Mouse (Mus musculus) heart, embryonic 11.5 days (tissue): ENCODE results near the gene Ppfibp1. TPM values are rescaled to one million over a fixed set of nuclear protein-coding genes. Genes with fewer than 3 reads are reported as not detected.

ENCODE experiments used
- ATAC-seq: fragments of 200-750 bp; cut with Nextera tagmentation; replicated peaks from 2 replicates; pipeline ENCODE4 v1.8.0; 2017; ENCODE audit warnings: moderate library complexity; ENCODE audit not compliant: insufficient number of reproducible peaks, low FRiP score, low TSS enrichment
- H3K27ac ChIP-seq: fragments of 300-500 bp; sonication (generic); 2 replicates; pipeline ENCODE4 v1.5.1; 2014; ENCODE audit warnings: mild to moderate bottlenecking, low read depth, low read length
- H3K27me3 ChIP-seq: fragments of 300-500 bp; sonication (generic); 2 replicates; pipeline ENCODE4 v1.6.1; 2014; ENCODE audit warnings: mild to moderate bottlenecking, low read length, mixed read lengths; ENCODE audit not compliant: control insufficient read depth, insufficient read depth
- H3K36me3 ChIP-seq: fragments of 300-500 bp; sonication (generic); 2 replicates; pipeline ENCODE4 v1.6.1; 2014; ENCODE audit warnings: mild to moderate bottlenecking, low read length, moderate library complexity, mixed read lengths; ENCODE audit not compliant: control insufficient read depth, insufficient read depth
- H3K4me1 ChIP-seq: fragments of 300-500 bp; sonication (generic); 2 replicates; pipeline ENCODE4 v1.6.1; 2014; ENCODE audit warnings: low read length; ENCODE audit not compliant: control insufficient read depth, insufficient read depth
- H3K4me2 ChIP-seq: fragments of 300-500 bp; sonication (generic); 2 replicates; pipeline ENCODE4 v1.6.1; 2014; ENCODE audit warnings: mild to moderate bottlenecking, moderate library complexity
- H3K4me3 ChIP-seq: fragments of 300-500 bp; sonication (generic); 2 replicates; pipeline ENCODE4 v1.5.1; 2014; ENCODE audit warnings: low read depth, low read length
- H3K9ac ChIP-seq: fragments of 300-500 bp; sonication (generic); 2 replicates; pipeline ENCODE4 v1.6.1; 2014; ENCODE audit warnings: mild to moderate bottlenecking, low read depth, low read length, moderate library complexity
- H3K9me3 ChIP-seq: fragments of 300-500 bp; sonication (generic); replicated peaks from 2 replicates; pipeline ENCODE4 v1.6.1; 2016; ENCODE audit warnings: low read length; ENCODE audit not compliant: control insufficient read depth
- WGBS: fragments of 180-500 bp; shearing (Covaris S2); extraction: QIAGEN DNeasy Blood & Tissue Kit; methylation state at CpG from one replicate; pipeline ENCODE4 v1.1.7; 2014; ENCODE audit not compliant: insufficient replicate concordance; 5-methylcytosine and 5-hydroxymethylcytosine counted together
- polyA plus RNA-seq: library from polyadenylated mRNA; unstranded; fragments of >200 nt; fragmentation: Nextera tagmentation; extraction: Ambion mirVana; gene quantifications from 2 replicates; pipeline ENCODE4 v1.2.1, GENCODE M21; 2014

The Ppfibp1 gene
- polyA plus RNA-seq, 1 experiment from 2014 or later = 78.0 TPM

DNA sequence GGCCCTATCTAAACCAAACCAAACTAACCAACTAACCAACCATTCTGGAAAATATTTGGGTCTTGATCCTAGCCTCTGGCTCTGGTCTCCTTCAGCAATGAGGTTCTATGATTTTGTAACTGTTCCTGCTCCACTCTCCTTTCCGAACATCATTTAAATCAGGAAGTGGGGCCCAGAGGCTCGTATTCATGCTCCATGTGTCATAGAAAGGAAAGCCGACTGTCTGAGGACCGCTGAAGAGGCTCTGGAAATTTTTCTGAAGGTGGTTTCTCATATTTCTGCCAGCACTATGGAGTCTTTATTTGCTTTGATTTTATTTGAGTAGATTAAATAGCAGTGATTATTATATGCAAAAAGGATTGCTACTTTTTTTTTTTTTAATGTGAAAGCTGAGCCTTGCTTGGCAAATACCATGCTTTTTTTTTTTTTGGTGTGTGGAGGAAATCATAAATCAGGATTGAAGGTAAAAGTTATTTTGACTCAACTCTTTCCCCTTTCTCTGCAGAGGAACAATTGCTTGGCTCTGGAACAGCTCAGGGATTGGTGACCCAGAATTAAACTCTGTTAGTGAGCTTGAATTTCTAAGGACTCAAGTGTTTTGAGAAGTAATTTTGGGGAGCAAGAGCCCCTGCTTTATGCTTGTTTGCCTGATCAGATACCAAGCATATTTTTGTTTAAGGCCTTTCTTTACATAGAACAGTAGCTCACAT is 25.4 kb downstream of the Ppfibp1 start:
- Histone ChIP-seq H3K9ac (no peak overlapping the region), H3K36me3 (0 out of 2 replicates have a peak, but pooled peaks cover 2% of the 10 kb centered on the region), H3K27me3 (no peaks in the 10 kb centered on the region), H3K4me1 (peaks cover 50% of the 10 kb centered on the region), H3K4me3 (no peak overlapping the region), H3K27ac (peak overlapping the region; percentile 64), H3K9me3 (no peaks in the 10 kb centered on the region), H3K4me2 (no peak overlapping the region)
- ATAC-seq = no peak
- 47% methylated on average over 4 of the region's 4 CpGs for WGBS

DNA sequence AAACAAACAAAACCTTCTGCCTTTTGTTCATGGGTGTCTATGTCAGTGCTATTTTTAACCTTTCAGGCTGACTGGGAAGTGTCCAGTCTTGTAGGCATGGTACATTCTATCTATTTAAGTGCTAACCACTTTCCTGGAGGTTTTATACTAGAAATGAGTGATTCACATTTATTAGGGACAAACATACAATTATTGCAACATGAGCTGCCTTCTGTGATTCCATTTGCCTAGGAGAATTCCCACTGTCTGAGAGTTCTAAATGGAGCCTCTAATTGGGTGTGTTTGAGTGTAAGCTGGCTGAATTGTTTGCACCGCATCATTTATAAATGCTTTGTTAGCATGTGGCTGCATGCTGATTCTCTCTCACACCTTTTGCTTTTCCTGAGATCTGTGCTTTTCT is 27.5 kb downstream of the Ppfibp1 start:
- Histone ChIP-seq H3K27me3 (no peaks in the 10 kb centered on the region), H3K9ac (no peak overlapping the region), H3K4me2 (no peak overlapping the region), H3K27ac (no peak overlapping the region), H3K9me3 (no peaks in the 10 kb centered on the region), H3K4me1 (peaks cover 44% of the 10 kb centered on the region), H3K4me3 (no peak overlapping the region), H3K36me3 (0 out of 2 replicates have a peak, but pooled peaks cover 2% of the 10 kb centered on the region)
- 84% methylated on average over 1 of the region's 1 CpGs for WGBS
- ATAC-seq = no peak

DNA sequence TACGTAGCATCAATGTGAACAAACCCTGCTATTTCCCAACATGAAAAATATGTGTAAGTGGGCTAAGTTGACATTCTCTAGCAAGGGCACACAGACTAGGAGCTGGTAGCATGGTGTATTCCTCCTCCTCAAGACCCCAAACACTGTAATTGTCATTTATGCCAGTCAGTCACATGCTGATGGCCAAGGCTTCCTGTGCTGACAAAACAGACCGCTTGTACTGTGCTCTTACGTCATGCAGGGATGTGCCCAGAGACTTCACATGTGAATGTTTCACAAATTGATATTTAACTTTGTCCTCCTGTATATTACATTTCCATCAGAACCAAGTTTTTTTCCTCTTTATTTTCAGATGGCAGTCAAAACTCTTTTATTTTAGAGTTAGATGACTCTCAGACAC is 29.1 kb downstream of the Ppfibp1 start:
- H3K9ac ChIP-seq = no peak overlapping the region
- WGBS = 83% methylated on average over 3 of the region's 3 CpGs
- no peak overlapping the region for H3K4me3 ChIP-seq
- no peaks in the 10 kb centered on the region for H3K27me3 ChIP-seq
- no peak overlapping the region for H3K27ac ChIP-seq
- H3K4me1 ChIP-seq = peaks cover 28% of the 10 kb centered on the region
- H3K4me2 ChIP-seq = no peak overlapping the region
- H3K9me3 ChIP-seq = no peaks in the 10 kb centered on the region
- 0 out of 2 replicates have a peak, but pooled peaks cover 2% of the 10 kb centered on the region for H3K36me3 ChIP-seq
- no peak for ATAC-seq

DNA sequence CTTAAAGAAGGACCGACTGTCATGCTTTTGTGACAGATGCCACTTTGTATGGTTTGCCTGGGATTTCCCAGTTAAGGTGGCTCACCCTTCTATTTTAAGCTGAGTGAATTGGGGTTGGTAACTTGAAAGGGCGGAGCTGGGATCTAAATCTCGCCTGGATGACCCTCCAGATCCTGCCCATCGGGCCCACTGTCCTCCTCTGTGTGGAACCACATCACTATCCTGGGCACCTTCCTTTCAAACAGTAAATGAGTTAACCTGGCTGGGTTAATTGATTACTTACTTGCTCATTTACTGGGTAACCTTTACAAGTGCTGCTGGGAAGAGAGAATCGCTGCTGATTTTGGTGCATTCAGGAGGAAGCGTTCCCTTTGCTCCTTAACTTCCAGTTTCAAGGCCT is 30.1 kb downstream of the Ppfibp1 start:
- Histone ChIP-seq H3K4me1 (peaks cover 18% of the 10 kb centered on the region), H3K9me3 (no peaks in the 10 kb centered on the region), H3K4me3 (no peak overlapping the region), H3K27me3 (no peaks in the 10 kb centered on the region), H3K4me2 (no peak overlapping the region), H3K9ac (no peak overlapping the region), H3K27ac (no peak overlapping the region), H3K36me3 (0 out of 2 replicates have a peak, but pooled peaks cover 2% of the 10 kb centered on the region)
- ATAC-seq = no peak
- 81% methylated on average over 6 of the region's 6 CpGs for WGBS

DNA sequence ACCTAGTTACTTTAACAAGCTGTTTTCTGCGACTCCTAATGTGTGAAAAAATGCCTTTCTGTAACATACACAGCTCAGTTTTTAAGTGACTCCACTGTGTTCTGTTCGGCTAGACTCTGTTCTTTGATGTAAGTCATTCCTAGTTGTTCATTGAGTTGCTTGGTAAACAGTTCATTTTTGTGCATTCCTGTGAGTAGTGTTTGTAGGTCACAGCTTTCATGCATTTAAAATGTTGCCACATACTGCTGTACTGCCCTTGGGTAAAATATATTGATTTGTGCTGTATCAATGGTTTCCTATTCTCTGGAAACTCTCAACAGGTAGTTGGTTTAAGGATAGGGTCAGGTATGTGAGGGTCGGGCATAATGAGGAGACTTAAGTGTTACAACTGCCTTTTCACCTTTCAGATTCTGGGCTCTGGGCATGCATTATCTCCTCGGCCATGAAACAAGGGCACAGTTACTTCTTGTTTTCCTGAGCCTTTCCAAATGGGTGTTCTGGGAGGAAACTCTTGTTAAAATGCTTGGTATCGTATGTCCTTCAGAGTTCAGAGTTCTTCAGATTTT is 38.2 kb downstream of the Ppfibp1 start:
- ATAC-seq = no peak
- H3K27ac ChIP-seq = no peak overlapping the region

DNA sequence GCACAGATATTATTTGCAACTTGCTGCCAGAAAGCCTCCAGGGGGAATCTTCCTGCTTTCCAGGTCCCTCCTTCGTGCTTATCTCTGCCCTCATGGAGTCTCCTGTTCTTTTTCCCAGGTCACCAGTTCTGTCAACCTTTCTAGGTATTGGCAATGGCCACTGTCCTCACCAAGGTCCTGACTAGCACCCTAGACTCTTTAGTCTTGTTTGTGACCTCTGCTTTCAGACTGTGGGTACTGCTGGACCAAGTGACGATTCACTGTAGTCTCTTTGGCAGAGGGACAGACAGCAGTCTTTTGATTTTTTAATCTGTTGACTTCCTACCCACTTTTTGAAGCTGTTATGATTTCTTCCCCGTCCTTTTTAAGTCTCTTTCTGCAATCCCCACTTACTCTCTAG is 39.8 kb downstream of the Ppfibp1 start:
- WGBS = 33% methylated on average over 3 of the region's 3 CpGs
- no peak overlapping the region for H3K4me3 ChIP-seq
- no peak for ATAC-seq
- H3K27me3 ChIP-seq = no peaks in the 10 kb centered on the region
- H3K27ac ChIP-seq = peak overlapping the region; percentile 0; the same call in 1 of the 2 replicates
- no peak overlapping the region for H3K4me2 ChIP-seq
- no peaks in the 10 kb centered on the region for H3K9me3 ChIP-seq
- peaks cover 16% of the 10 kb centered on the region for H3K4me1 ChIP-seq
- H3K9ac ChIP-seq = no peak overlapping the region
- no peaks in the 10 kb centered on the region for H3K36me3 ChIP-seq

More for the DNA sequence above, 38.2 kb downstream of the Ppfibp1 start:
- no peak overlapping the region for H3K9ac ChIP-seq
- no peaks in the 10 kb centered on the region for H3K27me3 ChIP-seq
- no peak overlapping the region for H3K4me2 ChIP-seq
- no peaks in the 10 kb centered on the region for H3K36me3 ChIP-seq
- H3K9me3 ChIP-seq = no peaks in the 10 kb centered on the region
- no peak overlapping the region for H3K4me3 ChIP-seq
- H3K4me1 ChIP-seq = peaks cover 9% of the 10 kb centered on the region
- 71% methylated on average over 5 of the region's 5 CpGs for WGBS

DNA sequence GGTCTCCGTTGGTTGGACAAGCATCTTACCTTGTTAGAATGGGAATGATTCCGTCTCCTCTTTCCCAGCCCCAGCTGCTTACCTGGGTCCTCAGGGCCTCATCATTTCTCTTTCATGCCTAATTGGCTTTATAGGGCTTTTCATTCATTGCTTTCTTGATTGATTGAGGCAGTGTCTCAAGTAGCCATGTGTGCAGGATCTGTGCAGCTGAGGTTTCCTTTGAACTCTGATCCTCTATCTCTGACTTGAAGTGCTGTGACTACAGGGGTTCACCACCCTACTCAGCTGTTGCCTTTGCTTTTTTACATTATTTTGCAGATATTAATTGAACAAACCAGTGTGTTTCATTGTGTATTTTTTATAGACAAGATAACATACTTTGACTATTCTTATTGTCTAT is 40.7 kb downstream of the Ppfibp1 start:
- Histone ChIP-seq H3K4me2 (no peak overlapping the region), H3K36me3 (no peaks in the 10 kb centered on the region), H3K4me3 (no peak overlapping the region), H3K27me3 (no peaks in the 10 kb centered on the region), H3K27ac (no peak overlapping the region), H3K4me1 (peaks cover 16% of the 10 kb centered on the region), H3K9ac (no peak overlapping the region), H3K9me3 (no peaks in the 10 kb centered on the region)
- no peak for ATAC-seq
- 82% methylated on average over 2 of the region's 2 CpGs for WGBS

DNA sequence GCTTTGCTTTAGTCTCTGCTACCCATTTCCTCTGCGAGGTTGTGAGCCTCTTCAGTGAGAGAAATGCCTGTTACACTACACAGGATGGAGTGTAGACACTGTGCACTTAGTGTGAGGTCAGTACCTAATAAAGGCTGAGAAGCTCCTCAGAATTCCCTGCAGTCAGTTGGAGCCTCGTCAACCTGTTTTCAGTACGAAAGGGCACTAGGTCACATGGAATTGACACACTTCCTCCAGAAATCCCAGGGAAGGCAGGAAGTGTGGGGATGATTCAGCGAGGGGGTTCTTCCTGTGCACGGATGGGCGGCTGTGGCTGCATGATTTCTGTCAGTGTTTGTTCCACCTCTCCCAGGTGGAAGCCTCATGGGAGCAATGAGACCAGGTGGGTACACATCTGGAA is 44.8 kb downstream of the Ppfibp1 start:
- peaks cover 11% of the 10 kb centered on the region for H3K4me1 ChIP-seq
- H3K27ac ChIP-seq = peak overlapping the region; percentile 59; the same call in 1 of the 2 replicates
- H3K36me3 ChIP-seq = no peaks in the 10 kb centered on the region
- no peaks in the 10 kb centered on the region for H3K9me3 ChIP-seq
- H3K27me3 ChIP-seq = no peaks in the 10 kb centered on the region
- WGBS = 51% methylated on average over 6 of the region's 6 CpGs
- ATAC-seq = 0 out of 2 replicates have a peak, but pooled peaks have one; percentile 35
- no peak overlapping the region for H3K4me3 ChIP-seq
- no peak overlapping the region for H3K4me2 ChIP-seq
- H3K9ac ChIP-seq = no peak overlapping the region
